Mouse (Mus musculus) gastrocnemius, postnatal 36 days (tissue): ENCODE results near the gene Mx1. TPM values are rescaled to one million over a fixed set of nuclear protein-coding genes. Genes with fewer than 3 reads are reported as not detected.

Experiments used
- total RNA-seq, 2 experiments: library from RNA; stranded (reverse); gene quantifications; 2 replicates each; pipeline ENCODE4 v1.2.3; 2021

Gene Mx1
- total RNA-seq, 2 experiments from 2014 or later: 0.26 to 0.49 TPM

Other genes with a start within 250 kb of the Mx1 start
- gene Bace2, start 106.2 kb downstream of the Mx1 start, total RNA-seq: 1 to 10 TPM; 3.4 to 6.4 TPM
- not detected for gene Fam3b, start 51.9 kb upstream of the Mx1 start, total RNA-seq
- gene Tmprss2, start 148.3 kb upstream of the Mx1 start, total RNA-seq: not detected